Mouse (Mus musculus): Measurements from ENCODE around the gene Sh3bp4.
A peak's percentile ranks its signal among the peaks of the same experiment; 100 is the strongest.

Sh3bp4 gene

GRCm38 (mm10) chr1:89071371-89072142, 1.3 kb downstream of the Sh3bp4 start:
- DNase-seq (ENCODE audit: low spot score): no peak

GRCm38 (mm10) chr1:89072143-89072990, 2.2 kb downstream of the Sh3bp4 start:
- DNase-seq (ENCODE audit: low spot score): no peak

GRCm38 (mm10) chr1:89073291-89073846, 3.2 kb downstream of the Sh3bp4 start:
- DNase-seq (ENCODE audit: low spot score): no peak

GRCm38 (mm10) chr1:89074678-89075077, 4.5 kb downstream of the Sh3bp4 start:
- no peak for DNase-seq (ENCODE audit: low spot score)

- DNase-seq (ENCODE audit: low spot score): no peak
These were observed 4.9 kb downstream of the Sh3bp4 start for GRCm38 (mm10) chr1:89075120-89075519.

- DNase-seq (ENCODE audit: low spot score): no peak
These were observed 6.6 kb downstream of the Sh3bp4 start for GRCm38 (mm10) chr1:89076777-89077176.

- no peak for DNase-seq (ENCODE audit: low spot score)
These were observed 8.0 kb downstream of the Sh3bp4 start for GRCm38 (mm10) chr1:89078240-89078639.

- no peak for DNase-seq (ENCODE audit: low spot score)
These were observed 8.5 kb downstream of the Sh3bp4 start for GRCm38 (mm10) chr1:89078730-89079129.

GRCm38 (mm10) chr1:89079239-89079638, 9.0 kb downstream of the Sh3bp4 start:
- DNase-seq (ENCODE audit: low spot score): no peak

- DNase-seq (ENCODE audit: low spot score): no peak
These were observed 10.2 kb downstream of the Sh3bp4 start for GRCm38 (mm10) chr1:89080371-89080770.

GRCm38 (mm10) chr1:89080795-89081194, 10.6 kb downstream of the Sh3bp4 start:
- DNase-seq (ENCODE audit: low spot score): no peak

- no peak for DNase-seq (ENCODE audit: low spot score)
These were observed 11.2 kb downstream of the Sh3bp4 start for GRCm38 (mm10) chr1:89081371-89081770.

- DNase-seq (ENCODE audit: low spot score): no peak
These were observed 12.1 kb downstream of the Sh3bp4 start for GRCm38 (mm10) chr1:89082171-89082882.

GRCm38 (mm10) chr1:89086575-89087153, 16.4 kb downstream of the Sh3bp4 start:
- no peak for DNase-seq (ENCODE audit: low spot score)

- DNase-seq (ENCODE audit: low spot score): no peak
These were observed 17.9 kb downstream of the Sh3bp4 start for GRCm38 (mm10) chr1:89088144-89088543.

- no peak for DNase-seq (ENCODE audit: low spot score)
These were observed 18.6 kb downstream of the Sh3bp4 start for GRCm38 (mm10) chr1:89088748-89089288.

- DNase-seq (ENCODE audit: low spot score): no peak
These were observed 19.8 kb downstream of the Sh3bp4 start for GRCm38 (mm10) chr1:89089821-89090600.

- no peak for DNase-seq (ENCODE audit: low spot score)
These were observed 20.5 kb downstream of the Sh3bp4 start for GRCm38 (mm10) chr1:89090676-89091075.

- DNase-seq (ENCODE audit: low spot score): no peak
These were observed 21.8 kb downstream of the Sh3bp4 start for GRCm38 (mm10) chr1:89092019-89092418.

GRCm38 (mm10) chr1:89092442-89092991, 22.3 kb downstream of the Sh3bp4 start:
- peak; percentile 68 for DNase-seq (ENCODE audit: low spot score)

Measured in lung, postnatal 25 days (tissue).